ENCODE assay signal across 8 mouse cellular contexts in genomic region chr11:120643601-120643987, GRCm38 (mm10). TPM values are rescaled to one million over a fixed set of nuclear protein-coding genes. Genes with fewer than 3 reads are reported as not detected.
DNase-seq lines count a peak whose midpoint lies in the region; ATAC-seq lines count a peak whose summit lies in the region.

Gene Pycr1 (minus strand): TSS chr11:120643769.

- H3K27ac ChIP-seq in hindbrain, embryonic 12.5 days: no peak within 1 kb of the TSS; the same call in 1 of the 2 replicates

- no peaks in the 10 kb centered on the region for H3K36me3 ChIP-seq in hindbrain, embryonic 12.5 days

- H3K27me3 ChIP-seq in hindbrain, embryonic 12.5 days: peaks cover 25% of the 10 kb centered on the region

- H3K4me1 ChIP-seq in hindbrain, embryonic 12.5 days: peaks cover 23% of the 10 kb centered on the region

- WGBS in hindbrain, embryonic 12.5 days: 0% methylated on average over 15 of the region's 15 CpGs

- H3K9me3 ChIP-seq in hindbrain, embryonic 12.5 days (replicated peaks): no peaks in the 10 kb centered on the region

- peak within 1 kb of the TSS; percentile 74 for H3K9ac ChIP-seq in hindbrain, embryonic 12.5 days

- peak; percentile 99 for ATAC-seq in hindbrain, embryonic 12.5 days (ENCODE audit: low FRiP score)

- H3K4me3 ChIP-seq in hindbrain, embryonic 12.5 days: peak within 1 kb of the TSS; percentile 49

- peak within 1 kb of the TSS; percentile 86 for H3K4me2 ChIP-seq in hindbrain, embryonic 12.5 days (replicated peaks)

- DNase-seq in MN1 (ENCODE audit: low spot score): peak; percentile 95
- DNase-seq in cerebellum, adult 9-10 months: peak; percentile 95
- peak; percentile 89 to 96 for DNase-seq in frontal cortex, adult 2 months (ENCODE audit: extremely low spot score in 1 of 2, low spot score in 1 of 2)
- peak; percentile 90 to 95 for DNase-seq in layer of hippocampus, postnatal 14 days (ENCODE audit: low spot score in 2 of 2)
- peak; percentile 94 for DNase-seq in lung, postnatal 14 days
- peak; percentile 62 for DNase-seq in retina, adult 2 months (ENCODE audit: low read depth, low spot score)
- DNase-seq in thymus, postnatal 36 days: peak; percentile 94

RNA-seq across cellular contexts. Expression of gene Pycr1, which starts in this region (rescaled TPM):
- 3.2 and 3.7 TPM in 2 replicates for polyA plus RNA-seq in frontal cortex, adult 2 months (2012; rRNA removed)
- polyA plus RNA-seq in hindbrain, embryonic 12.5 days (2016; fragmentation: Nextera tagmentation; extraction: Ambion mirVana): 28.5 and 28.8 TPM in 2 replicates
- 1 to 10 TPM; 4.7 to 5.1 TPM for total RNA-seq in layer of hippocampus, postnatal 14 days (2021)
